Mouse (Mus musculus): ENCODE measurements around the gene Olfr1274-ps. TPM values are rescaled to one million over a fixed set of nuclear protein-coding genes. Genes with fewer than 3 reads are reported as not detected.
"Not testable (repeated sequence)": the region's sequence is repeated elsewhere in the genome, so short reads cannot be mapped to it uniquely, and the experiment has no call there.

Olfr1274-ps gene
- polyA plus RNA-seq (2015; fragmentation: Nextera tagmentation; extraction: Ambion mirVana), result not detected in 2 replicates

DNA sequence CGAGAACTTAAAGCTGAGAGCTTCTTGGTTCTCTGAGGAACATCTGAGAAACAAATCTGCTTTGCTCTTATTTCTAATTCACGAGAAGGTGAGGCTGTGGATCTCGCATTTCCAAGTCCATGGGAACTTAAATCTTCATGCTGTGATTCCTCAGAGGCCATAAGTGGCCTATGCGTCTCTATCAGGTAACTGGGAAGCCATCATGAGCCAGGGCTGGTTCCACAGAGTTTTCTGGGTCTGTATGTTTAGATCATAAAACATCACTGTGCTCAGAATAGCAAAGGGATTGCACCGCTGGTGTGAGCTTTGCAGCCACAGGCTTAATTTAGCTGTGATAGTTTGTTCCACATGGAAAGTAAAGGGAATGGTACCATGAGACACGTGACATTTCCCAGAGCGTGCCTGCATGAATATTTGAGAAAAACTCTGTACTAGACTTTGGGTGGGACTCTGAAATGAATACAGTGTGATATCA lies at the start of gene Olfr1274-ps:
TSS of gene Olfr1274-ps (plus strand) at position 51 of the 475 bp plus-strand sequence.
- not testable (repeated sequence) for H3K4me2 ChIP-seq; H3K4me3 ChIP-seq; H3K9me3 ChIP-seq; H3K27ac ChIP-seq (replicated peaks); H3K36me3 ChIP-seq; ATAC-seq (ENCODE audit: low read depth); H3K27me3 ChIP-seq; H3K9ac ChIP-seq; H3K4me1 ChIP-seq (replicated peaks)
- WGBS, result 90% methylated on average over 5 of the region's 7 CpGs

- H3K4me3 ChIP-seq; H3K27ac ChIP-seq (replicated peaks); H3K27me3 ChIP-seq; H3K4me1 ChIP-seq (replicated peaks); H3K9me3 ChIP-seq; H3K36me3 ChIP-seq; H3K4me2 ChIP-seq; H3K9ac ChIP-seq: not testable (repeated sequence)
- ATAC-seq (ENCODE audit: low read depth), result peak; percentile 40; the same call in 1 of the 2 replicates
- WGBS, result no CpG with 5 or more reads among the region's 6 CpGs
These were observed 47.4 kb upstream of the Olfr1274-ps start for GRCm38 (mm10) chr2:90351047-90351446.

DNA sequence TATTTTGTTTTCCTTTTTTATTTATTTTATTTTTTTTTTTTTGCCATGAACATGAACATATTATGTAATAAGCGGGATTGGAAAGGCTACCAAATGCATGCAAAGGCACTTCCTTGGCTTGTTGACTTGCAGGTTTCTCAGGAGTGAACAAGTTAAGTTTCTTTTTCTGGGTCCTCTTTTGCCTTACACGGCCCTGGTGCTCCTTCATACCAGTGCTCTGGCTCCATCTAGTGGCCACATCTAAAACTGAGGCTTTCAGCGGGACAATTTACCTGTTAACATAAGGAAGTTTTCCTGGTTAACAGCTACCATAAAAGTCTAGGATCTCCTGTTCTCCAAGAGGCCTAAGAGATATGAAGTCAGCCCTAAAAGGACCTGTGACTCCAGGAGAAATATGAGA lies 46.9 kb upstream of the Olfr1274-ps start:
- not testable (repeated sequence) for H3K9me3 ChIP-seq; H3K9ac ChIP-seq; H3K27ac ChIP-seq (replicated peaks); H3K4me3 ChIP-seq; H3K4me1 ChIP-seq (replicated peaks); H3K4me2 ChIP-seq; H3K36me3 ChIP-seq; H3K27me3 ChIP-seq
- peak; percentile 47; the same call in 1 of the 2 replicates for ATAC-seq (ENCODE audit: low read depth)
- WGBS, result no CpG with 5 or more reads among the region's 3 CpGs

DNA sequence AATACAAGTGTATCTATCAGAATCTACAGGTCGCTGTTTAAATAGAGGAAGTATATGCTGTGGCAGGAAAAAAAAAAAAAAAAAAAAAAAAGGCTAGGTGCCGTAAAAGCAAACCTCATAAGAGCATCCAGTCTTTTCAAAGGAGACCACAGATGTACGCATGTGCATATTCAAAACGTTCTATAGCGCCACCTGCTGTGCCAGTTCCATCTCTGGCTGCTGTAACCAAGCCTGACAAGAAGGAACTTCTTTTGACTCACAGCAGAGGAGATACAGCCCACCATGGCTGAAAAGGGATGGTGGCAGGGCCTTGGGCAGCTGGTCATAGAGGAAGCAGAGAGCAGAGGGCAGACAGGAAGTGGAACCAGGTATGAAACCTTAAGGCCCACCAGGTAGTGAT lies 39.3 kb upstream of the Olfr1274-ps start:
- not testable (repeated sequence) for H3K9me3 ChIP-seq; H3K4me3 ChIP-seq; H3K9ac ChIP-seq; ATAC-seq (ENCODE audit: low read depth); H3K27me3 ChIP-seq; H3K36me3 ChIP-seq; H3K4me2 ChIP-seq; H3K4me1 ChIP-seq (replicated peaks); H3K27ac ChIP-seq (replicated peaks)
- no CpG with 5 or more reads among the region's 5 CpGs for WGBS

- not testable (repeated sequence) for H3K4me2 ChIP-seq; H3K9me3 ChIP-seq; H3K27me3 ChIP-seq; ATAC-seq (ENCODE audit: low read depth); H3K9ac ChIP-seq; H3K4me1 ChIP-seq (replicated peaks); H3K36me3 ChIP-seq; H3K4me3 ChIP-seq; H3K27ac ChIP-seq (replicated peaks)
- WGBS, result no CpG with 5 or more reads among the region's 4 CpGs
These were observed 38.3 kb upstream of the Olfr1274-ps start for GRCm38 (mm10) chr2:90360199-90360598.

GRCm38 (mm10) chr2:90414110-90414821 lies 15.8 kb downstream of the Olfr1274-ps start:
- not testable (repeated sequence) for H3K9ac ChIP-seq; ATAC-seq (ENCODE audit: low read depth)
- WGBS, result 81% methylated on average over 4 of the region's 4 CpGs

DNA sequence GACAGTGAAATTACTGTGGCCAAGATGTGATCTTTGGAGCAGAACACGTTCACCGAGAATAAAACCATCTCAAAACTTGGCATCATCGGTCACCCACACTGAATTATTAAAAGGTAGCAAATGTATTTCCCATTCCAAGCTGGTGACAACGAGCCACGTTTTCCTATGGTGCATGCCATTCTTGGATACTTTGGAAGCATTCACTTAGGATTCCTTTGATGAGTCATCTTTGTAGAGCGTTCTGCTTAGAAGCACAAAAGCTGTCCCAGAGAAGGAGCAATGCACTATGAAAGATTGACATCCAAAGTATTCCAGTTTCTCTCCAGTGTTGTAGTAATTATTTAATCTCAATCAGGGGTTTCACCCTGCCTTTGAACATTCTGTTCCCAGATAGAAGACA lies 23.8 kb downstream of the Olfr1274-ps start:
- WGBS, result 90% methylated on average over 6 of the region's 6 CpGs
- not testable (repeated sequence) for H3K4me2 ChIP-seq

More at GRCm38 (mm10) chr2:90414110-90414821, 15.8 kb downstream of the Olfr1274-ps start:
- H3K4me1 ChIP-seq (replicated peaks); H3K36me3 ChIP-seq; H3K4me3 ChIP-seq; H3K9me3 ChIP-seq; H3K27me3 ChIP-seq; H3K27ac ChIP-seq (replicated peaks); H3K4me2 ChIP-seq: not testable (repeated sequence)

DNA sequence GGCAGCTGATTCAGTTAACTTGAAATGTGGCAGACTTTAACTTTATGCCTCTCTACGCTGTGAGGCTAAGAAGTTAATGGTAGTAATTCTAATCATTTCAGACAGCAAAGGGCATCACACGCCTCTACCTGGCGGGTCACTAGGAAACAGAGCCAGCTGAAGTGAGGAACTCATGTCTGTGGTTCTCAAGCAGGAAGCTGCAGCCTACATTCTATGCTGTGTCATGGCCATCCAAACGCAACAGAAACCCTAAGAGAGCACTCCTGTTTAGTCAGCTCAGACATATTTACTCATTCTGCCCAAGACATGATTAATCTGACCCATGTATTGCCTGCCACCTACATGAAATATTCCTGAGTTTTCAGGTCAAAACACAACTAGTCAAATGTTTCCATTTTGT lies 26.5 kb downstream of the Olfr1274-ps start:
- H3K27me3 ChIP-seq; H3K9me3 ChIP-seq; H3K4me3 ChIP-seq; H3K27ac ChIP-seq (replicated peaks); ATAC-seq (ENCODE audit: low read depth); H3K4me2 ChIP-seq; H3K4me1 ChIP-seq (replicated peaks); H3K9ac ChIP-seq; H3K36me3 ChIP-seq: not testable (repeated sequence)
- no CpG with 5 or more reads among the region's 4 CpGs for WGBS

More for the DNA sequence above, 23.8 kb downstream of the Olfr1274-ps start:
- not testable (repeated sequence) for H3K9me3 ChIP-seq; H3K4me1 ChIP-seq (replicated peaks); ATAC-seq (ENCODE audit: low read depth); H3K4me3 ChIP-seq; H3K27me3 ChIP-seq; H3K36me3 ChIP-seq; H3K27ac ChIP-seq (replicated peaks); H3K9ac ChIP-seq

DNA sequence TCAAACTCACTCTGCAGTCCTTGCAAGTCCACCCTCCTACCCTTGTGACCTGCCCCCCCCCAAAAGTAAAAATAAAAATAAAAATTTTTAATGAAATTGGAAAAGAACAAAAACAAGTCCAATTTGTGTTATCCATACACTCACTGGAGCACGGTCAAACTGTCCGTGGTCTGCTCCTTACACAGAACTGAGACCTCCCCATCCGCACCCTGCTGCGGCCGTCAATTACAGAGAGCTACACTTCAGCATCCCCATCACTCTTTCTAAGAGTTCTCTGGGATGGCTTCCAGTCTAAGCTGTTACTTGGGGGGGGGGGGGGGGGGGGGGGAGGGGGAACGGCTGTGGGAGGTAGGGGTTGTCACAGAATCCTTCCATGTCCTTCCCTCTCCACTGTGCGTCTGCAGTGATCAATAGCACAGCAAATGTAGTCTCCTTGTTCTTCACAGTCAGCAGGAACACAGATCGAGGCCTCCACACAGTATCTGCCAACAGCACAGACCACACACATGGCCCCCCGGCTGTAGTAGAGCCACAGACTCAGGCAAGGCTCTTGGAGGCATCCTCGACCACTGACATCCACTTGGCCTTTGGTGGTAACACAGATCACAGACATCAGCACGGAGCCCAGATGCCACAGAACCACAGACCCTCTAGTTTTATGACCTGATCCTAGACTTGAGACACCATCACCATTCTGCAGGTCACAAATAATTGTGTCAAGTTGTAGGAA lies 30.7 kb downstream of the Olfr1274-ps start:
- H3K9me3 ChIP-seq; H3K36me3 ChIP-seq; H3K4me3 ChIP-seq; H3K27me3 ChIP-seq; H3K4me2 ChIP-seq; H3K27ac ChIP-seq (replicated peaks); H3K4me1 ChIP-seq (replicated peaks); H3K9ac ChIP-seq: not testable (repeated sequence)
- ATAC-seq (ENCODE audit: low read depth), result 0 out of 2 replicates have a peak, but pooled peaks have one; percentile 19
- WGBS, result 83% methylated on average over 1 of the region's 11 CpGs

- H3K4me3 ChIP-seq; H3K9me3 ChIP-seq; H3K27ac ChIP-seq (replicated peaks); H3K36me3 ChIP-seq; H3K27me3 ChIP-seq; H3K9ac ChIP-seq; H3K4me1 ChIP-seq (replicated peaks); ATAC-seq (ENCODE audit: low read depth); H3K4me2 ChIP-seq: not testable (repeated sequence)
- no CpG with 5 or more reads among the region's 4 CpGs for WGBS
These were observed 31.3 kb downstream of the Olfr1274-ps start for GRCm38 (mm10) chr2:90429782-90430181.

DNA sequence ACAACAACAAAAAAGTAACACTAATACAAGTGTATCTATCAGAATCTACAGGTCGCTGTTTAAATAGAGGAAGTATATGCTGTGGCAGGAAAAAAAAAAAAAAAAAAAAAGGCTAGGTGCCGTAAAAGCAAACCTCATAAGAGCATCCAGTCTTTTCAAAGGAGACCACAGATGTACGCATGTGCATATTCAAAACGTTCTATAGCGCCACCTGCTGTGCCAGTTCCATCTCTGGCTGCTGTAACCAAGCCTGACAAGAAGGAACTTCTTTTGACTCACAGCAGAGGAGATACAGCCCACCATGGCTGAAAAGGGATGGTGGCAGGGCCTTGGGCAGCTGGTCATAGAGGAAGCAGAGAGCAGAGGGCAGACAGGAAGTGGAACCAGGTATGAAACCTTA lies 39.0 kb downstream of the Olfr1274-ps start:
- 100% methylated on average over 1 of the region's 5 CpGs for WGBS
- H3K4me1 ChIP-seq (replicated peaks); H3K9me3 ChIP-seq: not testable (repeated sequence)

GRCm38 (mm10) chr2:90440169-90440568 lies 41.7 kb downstream of the Olfr1274-ps start:
- H3K27me3 ChIP-seq; H3K36me3 ChIP-seq; H3K9me3 ChIP-seq; H3K4me3 ChIP-seq; H3K9ac ChIP-seq; ATAC-seq (ENCODE audit: low read depth); H3K27ac ChIP-seq (replicated peaks); H3K4me2 ChIP-seq; H3K4me1 ChIP-seq (replicated peaks): not testable (repeated sequence)

More for the DNA sequence above, 39.0 kb downstream of the Olfr1274-ps start:
- H3K27ac ChIP-seq (replicated peaks); H3K9ac ChIP-seq; H3K36me3 ChIP-seq; H3K27me3 ChIP-seq; ATAC-seq (ENCODE audit: low read depth); H3K4me3 ChIP-seq; H3K4me2 ChIP-seq: not testable (repeated sequence)
